Mouse (Mus musculus): ENCODE results near the gene B230307C23Rik. TPM values are rescaled to one million over a fixed set of nuclear protein-coding genes. Genes with fewer than 3 reads are reported as not detected.

B230307C23Rik gene
- polyA plus RNA-seq (2012; rRNA removed; ENCODE audit: low replicate concordance), result 3.7 and 8.2 TPM in 2 replicates

GRCm38 (mm10) chr16:97996616-97997382 is at the start of gene B230307C23Rik:
B230307C23Rik (plus strand) TSS chr16:97997315.

GRCm38 (mm10) chr16:97962151-97962948 is 34.8 kb upstream of the B230307C23Rik start, which contains the start of the genes C2cd2 and Zbtb21:
C2cd2 (minus strand) TSS chr16:97962598.
Zbtb21 (minus strand) TSS chr16:97962622.

Other genes starting within 250 kb of the B230307C23Rik start
- 0.06 and 6.7 TPM in 2 replicates for gene Ripk4, start 233.5 kb upstream of the B230307C23Rik start, polyA plus RNA-seq (2012; rRNA removed; ENCODE audit: low replicate concordance)
- gene Prdm15, start 145.5 kb upstream of the B230307C23Rik start, polyA plus RNA-seq (2012; rRNA removed; ENCODE audit: low replicate concordance), result 8.5 and 20.4 TPM in 2 replicates
- 23.1 and 49.7 TPM in 2 replicates for gene C2cd2, start 34.7 kb upstream of the B230307C23Rik start, polyA plus RNA-seq (2012; rRNA removed; ENCODE audit: low replicate concordance)
- gene Zbtb21, start 34.7 kb upstream of the B230307C23Rik start, polyA plus RNA-seq (2012; rRNA removed; ENCODE audit: low replicate concordance), result 14.3 and 24.7 TPM in 2 replicates
- 1.1 and 5.1 TPM in 2 replicates for gene A630089N07Rik, start 85.1 kb downstream of the B230307C23Rik start, polyA plus RNA-seq (2012; rRNA removed; ENCODE audit: low replicate concordance)

Measured in subcutaneous adipose tissue, adult 2 months (tissue).